Mouse (Mus musculus) left cerebral cortex, postnatal 25 days (tissue): ENCODE data around the gene Abhd2. TPM values are rescaled to one million over a fixed set of nuclear protein-coding genes. Genes with fewer than 3 reads are reported as not detected.
"Not testable (repeated sequence)": the region's sequence is repeated elsewhere in the genome, so short reads cannot be mapped to it uniquely, and the experiment has no call there.

ENCODE experiments used
- DNase-seq, 2 experiments: peaks; one replicate each; pipeline ENCODE4 v3.0.0; 2022; ENCODE audit warnings: low spot score in 2 of 2, mixed read lengths in 1 of 2
- intact Hi-C: fragments of 180-260 bp; cut with DNase I; formaldehyde crosslinking; loops from one replicate; pipeline ENCODE4 v1.15.1; 2025
- total RNA-seq, 2 experiments: library from RNA; stranded (reverse); gene quantifications; 2 replicates each; pipeline ENCODE4 v1.2.3; 2021

Gene Abhd2
- total RNA-seq, 2 experiments from 2014 or later = 103 to 120 TPM

DNA sequence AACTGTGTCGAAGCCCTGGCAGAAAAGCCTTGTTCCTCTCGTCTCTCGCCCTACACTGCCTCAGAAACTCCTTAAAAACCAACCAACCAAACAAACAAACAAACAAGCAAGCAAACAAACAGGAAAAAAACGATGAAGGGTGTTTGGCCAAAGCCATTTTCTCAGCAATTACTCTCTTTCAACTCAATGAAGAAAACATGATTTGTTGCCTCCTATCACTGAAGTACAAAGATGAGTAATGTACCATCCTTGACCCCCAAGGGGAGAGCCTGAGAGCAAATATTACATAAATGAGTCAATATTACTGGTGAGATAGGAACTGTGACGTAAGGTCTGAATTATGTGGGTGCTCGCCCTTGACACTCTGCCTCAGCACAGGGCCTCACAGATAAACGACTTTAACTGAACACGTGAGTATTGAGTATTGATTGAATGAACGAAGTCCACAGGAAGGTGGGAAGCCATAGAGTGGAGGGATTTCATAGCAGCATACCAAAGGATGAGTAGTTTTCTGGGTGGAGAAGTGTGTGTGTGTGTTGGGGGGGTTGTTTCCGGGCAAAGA is 13.9 kb upstream of the Abhd2 start:
- no peak for DNase-seq
- intact Hi-C loops = no loop called here

GRCm38 (mm10) chr7:79262478-79262877 is 10.5 kb upstream of the Abhd2 start:
- intact Hi-C loops = no loop called here
- no peak for DNase-seq

- intact Hi-C loops = no loop called here
- DNase-seq = no peak
Observed at GRCm38 (mm10) chr7:79263776-79264175, 9.2 kb upstream of the Abhd2 start.

GRCm38 (mm10) chr7:79266228-79266627 is 6.8 kb upstream of the Abhd2 start:
- intact Hi-C loops = no loop called here
- no peak for DNase-seq

GRCm38 (mm10) chr7:79267690-79268388 is 5.2 kb upstream of the Abhd2 start:
- intact Hi-C loops = no loop called here
- no peak for DNase-seq

GRCm38 (mm10) chr7:79268897-79269296 is 4.1 kb upstream of the Abhd2 start:
- no peak for DNase-seq
- intact Hi-C loops = no loop called here

GRCm38 (mm10) chr7:79269411-79269810 is 3.6 kb upstream of the Abhd2 start:
- DNase-seq = no peak
- intact Hi-C loops = no loop called here

DNA sequence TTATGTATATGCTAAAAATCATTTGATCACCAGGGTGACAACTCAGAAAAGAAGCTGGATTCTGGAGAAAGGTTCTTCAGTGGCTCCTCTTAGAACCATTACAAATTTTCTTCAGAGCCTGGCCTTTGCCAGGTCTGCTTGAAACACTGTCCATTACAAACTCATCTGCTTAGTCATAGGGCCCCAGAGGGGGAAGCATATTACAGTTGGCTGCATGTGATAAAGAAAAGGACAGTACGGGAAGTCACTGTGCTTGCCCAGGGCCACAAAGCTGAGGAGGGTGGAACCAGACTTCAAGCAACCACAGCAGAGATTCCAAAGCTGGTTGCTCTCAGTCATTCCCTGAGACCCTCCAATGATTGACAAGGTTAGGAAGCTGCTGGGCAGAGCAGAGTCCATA is 3.1 kb upstream of the Abhd2 start:
- intact Hi-C loops = loop anchor here (1.0 to 10.0 kb wide), 4 partner anchors 15 to 195 kb away; partner anchors contain the start of gene Polg

DNA sequence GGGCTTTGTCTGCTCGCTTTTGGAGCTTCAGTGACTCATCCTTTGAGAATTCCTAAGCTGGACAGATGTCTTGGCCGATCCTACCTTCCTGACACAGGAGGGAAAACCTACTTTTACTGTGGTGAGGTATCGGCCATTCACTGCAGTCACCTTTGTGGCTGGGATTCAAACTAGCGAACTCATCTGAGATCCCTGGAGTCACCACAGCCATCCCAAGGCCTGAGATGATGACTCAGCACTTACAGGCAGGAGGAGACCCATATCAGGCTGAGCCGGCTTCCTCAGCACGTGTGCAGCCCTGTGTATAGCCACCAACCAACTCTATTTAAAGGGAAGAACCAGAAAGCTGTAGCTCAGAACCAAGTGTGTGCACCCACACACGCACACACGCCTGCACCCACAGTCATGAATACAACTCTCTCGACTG is 2.0 kb upstream of the Abhd2 start:
- intact Hi-C loops = loop anchor here (1.0 to 10.0 kb wide), 4 partner anchors 16 to 194 kb away; partner anchors contain the start of gene Polg
- DNase-seq = peak; percentile 74 to 95

More for the DNA sequence above, 3.1 kb upstream of the Abhd2 start:
- DNase-seq = no peak

DNA sequence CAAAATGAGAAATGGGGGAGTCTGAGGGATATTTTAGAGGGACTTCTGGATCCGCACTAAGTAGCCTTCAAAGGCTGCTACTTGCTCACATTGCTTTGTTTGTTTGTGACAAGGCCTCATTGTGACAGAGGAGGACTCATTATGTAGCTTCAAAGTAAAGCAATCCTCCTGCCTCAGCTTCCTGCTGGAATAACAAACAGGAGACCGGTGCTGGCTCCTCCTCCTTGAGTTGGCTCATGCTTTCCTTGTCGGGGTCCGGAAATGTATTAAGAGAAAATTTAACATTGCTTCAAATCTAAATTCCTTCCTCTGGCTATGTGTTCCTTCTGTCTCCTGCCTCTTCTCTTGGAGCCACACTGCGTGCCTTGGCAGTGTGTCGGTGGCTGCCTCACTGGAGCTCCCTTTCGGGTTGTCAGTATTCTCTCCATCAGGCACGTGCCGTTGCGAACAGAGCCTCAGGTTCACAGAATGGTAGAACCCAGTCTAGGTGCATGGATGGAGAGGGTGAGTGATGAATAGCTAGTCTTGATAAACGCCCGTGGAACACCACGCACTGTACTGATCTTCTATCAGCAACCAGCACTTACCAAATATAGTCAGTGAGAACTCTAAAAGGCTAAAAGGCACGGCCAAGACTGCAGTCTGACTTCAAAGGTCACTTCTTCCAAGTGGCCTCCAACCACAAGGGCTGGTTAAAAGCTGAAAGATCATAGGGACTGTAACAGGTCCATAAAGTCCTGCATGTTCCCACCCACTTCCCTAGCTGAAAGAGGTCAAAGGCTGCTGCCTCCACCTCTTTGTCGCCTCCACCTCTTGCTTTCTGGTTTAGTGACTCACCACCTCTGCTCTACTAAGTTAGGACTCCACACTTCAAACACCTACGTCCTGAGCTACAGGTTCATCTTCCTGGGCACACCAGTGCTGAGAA is 874 bp upstream of the Abhd2 start:
- no peak for DNase-seq
- intact Hi-C loops = loop anchor here (2.0 to 10.0 kb wide), 3 partner anchors 15 to 193 kb away; partner anchors contain the start of gene Polg

DNA sequence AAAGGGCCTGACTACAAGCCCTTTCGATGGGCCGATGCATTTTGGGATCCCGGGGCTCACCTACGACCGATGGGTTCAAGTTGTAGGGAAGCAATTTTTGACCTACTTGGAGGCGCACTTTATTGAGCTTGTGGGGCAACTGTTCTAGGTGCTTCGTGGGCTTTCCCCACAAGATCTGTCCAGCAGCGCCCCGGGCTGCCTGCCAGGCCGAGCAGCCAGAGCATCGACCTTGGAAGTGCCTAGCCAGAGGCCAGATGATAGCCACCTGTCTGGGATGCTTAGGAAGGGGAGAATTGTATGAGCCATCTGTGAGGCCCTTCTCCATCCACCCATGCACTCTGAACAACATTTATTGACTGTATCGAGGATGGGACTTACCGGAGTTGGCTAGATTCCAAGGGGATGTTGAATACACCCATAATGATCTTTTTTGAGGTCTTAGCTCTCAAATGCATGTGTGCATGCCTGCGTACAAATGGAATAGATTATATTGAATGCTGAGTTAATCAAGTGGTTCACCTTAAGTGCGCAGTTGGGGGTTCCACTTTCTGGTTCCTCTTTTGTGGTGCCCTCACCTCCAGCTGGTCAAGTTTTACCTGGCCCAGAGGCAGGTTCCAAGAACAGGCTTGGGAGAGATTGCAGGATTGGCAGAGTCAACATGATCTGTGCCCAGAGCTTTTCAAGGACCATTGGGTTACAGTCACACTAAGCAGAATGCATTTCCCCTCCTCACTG is 906 bp downstream of the Abhd2 start:
- intact Hi-C loops = loop anchor here (5.0 to 10.0 kb wide), 2 partner anchors 73 to 191 kb away; partner anchors contain the start of gene Polg
- DNase-seq = peak in 1 of 2 experiments; percentile 22

GRCm38 (mm10) chr7:79274473-79275010 is 1.5 kb downstream of the Abhd2 start:
- no peak for DNase-seq
- intact Hi-C loops = loop anchor here (5.0 to 10.0 kb wide), 2 partner anchors 73 to 190 kb away; partner anchors contain the start of gene Polg

- intact Hi-C loops = loop anchor here (10.0 kb wide), 1 partner anchor 189 kb away; the partner anchor contains the start of gene Polg
- no peak for DNase-seq
Observed at GRCm38 (mm10) chr7:79275345-79275744, 2.3 kb downstream of the Abhd2 start.

GRCm38 (mm10) chr7:79278432-79278831 is 5.4 kb downstream of the Abhd2 start:
- DNase-seq = no peak
- intact Hi-C loops = loop anchor here (10.0 kb wide), 1 partner anchor 186 kb away; the partner anchor contains the start of gene Polg

GRCm38 (mm10) chr7:79279376-79280029 is 6.5 kb downstream of the Abhd2 start:
- intact Hi-C loops = loop anchor here (10.0 kb wide), 1 partner anchor 185 kb away; the partner anchor contains the start of gene Polg
- peak in 1 of 2 experiments; percentile 9 for DNase-seq

DNA sequence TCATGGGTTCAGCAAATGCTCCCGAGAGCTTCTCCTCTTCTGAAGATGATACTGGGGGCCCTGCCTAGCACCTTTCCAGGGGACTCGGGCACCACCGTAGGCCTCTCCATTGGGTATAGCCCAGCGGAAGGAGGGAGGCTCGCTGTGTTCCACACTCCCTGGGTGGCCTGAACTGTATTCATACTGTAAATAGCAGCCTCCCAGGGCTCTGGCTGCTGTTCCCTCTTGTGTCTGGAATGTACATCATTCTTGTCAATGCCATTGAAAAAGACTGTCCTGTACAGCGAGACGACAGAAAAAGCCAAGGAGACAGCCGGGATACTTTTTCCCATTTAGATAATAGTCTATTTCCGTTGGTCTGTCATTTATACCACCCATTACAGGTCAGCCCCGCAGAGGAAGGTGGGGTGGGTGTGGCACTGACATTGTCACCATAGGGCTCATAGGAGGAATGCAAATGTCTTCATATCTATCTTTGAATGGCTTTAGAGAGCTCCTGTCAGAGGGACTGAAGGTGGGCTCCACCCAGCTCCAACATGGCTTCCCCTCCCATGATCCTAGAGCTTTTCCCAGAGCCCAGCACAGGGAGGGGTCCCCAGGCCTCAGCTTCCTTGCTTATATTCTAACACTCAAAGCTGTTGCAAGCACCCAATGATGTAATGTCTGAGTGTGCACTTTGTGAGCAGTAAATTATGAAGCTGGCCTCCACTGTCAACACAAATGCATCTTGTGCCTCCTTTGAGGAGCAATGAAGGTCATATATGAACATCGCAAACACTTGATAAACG is 10.1 kb downstream of the Abhd2 start:
- DNase-seq = no peak
- intact Hi-C loops = no loop called here

DNA sequence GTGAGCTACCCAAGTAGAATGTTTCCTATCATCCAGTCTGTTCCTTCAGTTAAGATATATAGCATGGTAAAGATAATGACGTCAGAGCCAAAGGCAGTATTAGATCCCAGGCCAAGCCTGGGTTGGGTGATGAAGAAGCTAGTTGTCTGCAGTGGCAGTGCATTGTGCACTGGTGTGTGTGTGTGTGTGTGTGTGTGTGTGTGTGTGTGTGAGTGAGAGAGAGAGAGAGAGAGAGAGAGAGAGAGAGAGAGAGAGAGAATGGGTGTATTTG is 10.6 kb downstream of the Abhd2 start:
- DNase-seq, intact Hi-C loops: not testable (repeated sequence)
